Mouse (Mus musculus): ENCODE measurements around the gene Morn1.
"Not testable (repeated sequence)": the region's sequence is repeated elsewhere in the genome, so short reads cannot be mapped to it uniquely, and the experiment has no call there.

Gene Morn1

GRCm38 (mm10) chr4:155078808-155079207 lies 7.6 kb upstream of the Morn1 start:
- DNase-seq (ENCODE audit: low spot score): not testable (repeated sequence)

GRCm38 (mm10) chr4:155079666-155080065 lies 6.7 kb upstream of the Morn1 start:
- no peak for DNase-seq (ENCODE audit: low spot score)

- DNase-seq (ENCODE audit: low spot score): no peak
Measured at GRCm38 (mm10) chr4:155083553-155083952, 2.8 kb upstream of the Morn1 start.

- no peak for DNase-seq (ENCODE audit: low spot score)
Measured at GRCm38 (mm10) chr4:155084351-155084750, 2.0 kb upstream of the Morn1 start.

GRCm38 (mm10) chr4:155085206-155086107 lies 920 bp upstream of the Morn1 start:
- no peak for DNase-seq (ENCODE audit: low spot score)

GRCm38 (mm10) chr4:155089241-155089640 lies 2.9 kb downstream of the Morn1 start:
- no peak for DNase-seq (ENCODE audit: low spot score)

GRCm38 (mm10) chr4:155090147-155090546 lies 3.8 kb downstream of the Morn1 start:
- no peak for DNase-seq (ENCODE audit: low spot score)

- no peak for DNase-seq (ENCODE audit: low spot score)
Measured at GRCm38 (mm10) chr4:155090688-155091449, 4.5 kb downstream of the Morn1 start.

- no peak for DNase-seq (ENCODE audit: low spot score)
Measured at GRCm38 (mm10) chr4:155092718-155093430, 6.5 kb downstream of the Morn1 start.

- no peak for DNase-seq (ENCODE audit: low spot score)
Measured at GRCm38 (mm10) chr4:155093431-155094149, 7.2 kb downstream of the Morn1 start.

GRCm38 (mm10) chr4:155094565-155094964 lies 8.2 kb downstream of the Morn1 start:
- peak; percentile 58 for DNase-seq (ENCODE audit: low spot score)

GRCm38 (mm10) chr4:155095238-155095900 lies 9.0 kb downstream of the Morn1 start:
- DNase-seq (ENCODE audit: low spot score): peak; percentile 81

GRCm38 (mm10) chr4:155095967-155096366 lies 9.6 kb downstream of the Morn1 start:
- DNase-seq (ENCODE audit: low spot score): no peak

GRCm38 (mm10) chr4:155097452-155097851 lies 11.1 kb downstream of the Morn1 start:
- no peak for DNase-seq (ENCODE audit: low spot score)

GRCm38 (mm10) chr4:155098572-155098971 lies 12.2 kb downstream of the Morn1 start:
- no peak for DNase-seq (ENCODE audit: low spot score)

- no peak for DNase-seq (ENCODE audit: low spot score)
Measured at GRCm38 (mm10) chr4:155107886-155108285, 21.5 kb downstream of the Morn1 start.

GRCm38 (mm10) chr4:155109471-155109870 lies 23.1 kb downstream of the Morn1 start:
- no peak for DNase-seq (ENCODE audit: low spot score)

- no peak for DNase-seq (ENCODE audit: low spot score)
Measured at GRCm38 (mm10) chr4:155113766-155114410, 27.5 kb downstream of the Morn1 start.

GRCm38 (mm10) chr4:155116607-155117006 lies 30.2 kb downstream of the Morn1 start:
- no peak for DNase-seq (ENCODE audit: low spot score)

GRCm38 (mm10) chr4:155117396-155117978 lies 31.1 kb downstream of the Morn1 start:
- DNase-seq (ENCODE audit: low spot score): no peak
